Mouse (Mus musculus): ENCODE measurements around the gene Ogfrl1. TPM values are rescaled to one million over a fixed set of nuclear protein-coding genes. Genes with fewer than 3 reads are reported as not detected.

Ogfrl1 gene
- polyA plus RNA-seq, 1 experiment: 6.3 TPM

DNA sequence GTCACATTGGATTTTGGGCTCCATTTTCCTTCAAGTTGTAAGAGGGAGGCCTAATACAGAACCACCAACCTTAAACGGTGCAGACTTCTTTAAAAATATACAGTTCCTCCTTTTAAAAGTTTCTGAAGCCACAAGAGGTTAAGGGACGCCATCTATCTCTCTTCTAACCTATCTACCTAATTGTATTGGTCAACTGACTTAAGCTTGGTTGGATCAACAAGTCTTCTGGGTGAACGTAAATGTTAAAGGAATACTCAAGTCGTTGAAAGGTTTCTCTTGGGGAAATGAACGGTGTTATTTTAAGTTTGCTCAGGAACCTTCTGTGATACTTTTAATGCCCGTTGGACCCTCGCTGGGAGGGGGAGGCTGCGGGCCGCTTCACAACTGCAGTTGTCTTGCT, 15.5 kb downstream of the Ogfrl1 start:
- Histone ChIP-seq H3K4me3 (ENCODE audit: insufficient read depth, low read depth, low read length) (no peak overlapping the region), H3K4me1 (ENCODE audit: control insufficient read depth, insufficient read depth, insufficient read length, low read length) (no peaks in the 10 kb centered on the region; the same call in 1 of the 2 replicates), H3K27ac (replicated peaks; ENCODE audit: low read depth, low read length) (no peak overlapping the region)

DNA sequence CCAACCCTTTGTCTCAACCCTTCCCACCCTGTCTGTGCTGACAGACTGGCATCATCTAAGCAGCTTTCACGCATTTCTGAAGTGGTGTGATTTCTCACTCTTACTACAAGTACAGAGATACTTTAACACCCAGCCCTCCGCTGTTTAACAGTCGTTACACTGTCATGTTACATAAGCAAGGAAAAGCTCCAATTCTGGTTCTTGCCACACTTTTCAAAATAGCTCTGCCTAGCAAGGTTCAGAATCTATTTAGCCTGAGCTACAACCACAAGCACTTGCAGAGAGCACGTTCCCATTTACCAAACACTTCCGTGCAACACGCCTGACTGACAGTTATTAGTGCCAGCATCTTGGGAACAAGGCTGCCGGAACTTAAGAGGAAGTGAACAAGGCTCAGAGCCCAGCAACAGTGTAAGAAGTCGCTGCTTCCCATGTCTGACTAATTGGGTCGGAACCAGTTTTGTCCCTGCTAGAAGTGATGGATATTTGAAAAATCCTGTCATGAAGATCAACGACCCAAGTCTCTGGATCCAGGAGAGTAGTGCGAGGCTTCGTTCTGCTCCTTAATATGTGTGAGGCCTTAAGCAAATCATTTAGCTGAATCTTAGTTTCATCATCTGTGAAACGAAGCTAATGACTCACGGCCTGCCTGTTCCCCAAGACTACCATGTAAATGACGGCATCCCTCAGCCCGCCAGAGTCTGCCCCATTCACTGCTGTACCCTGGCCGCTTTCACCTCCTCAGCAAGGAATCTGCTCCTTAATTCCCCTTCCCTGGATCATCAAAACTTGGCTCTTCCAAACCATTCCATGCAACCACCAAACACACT, 17.4 kb downstream of the Ogfrl1 start:
- H3K4me3 ChIP-seq (ENCODE audit: insufficient read depth, low read depth, low read length): no peak overlapping the region
- no peaks in the 10 kb centered on the region; the same call in 1 of the 2 replicates for H3K4me1 ChIP-seq (ENCODE audit: control insufficient read depth, insufficient read depth, insufficient read length, low read length)
- H3K27ac ChIP-seq (replicated peaks; ENCODE audit: low read depth, low read length): no peak overlapping the region

DNA sequence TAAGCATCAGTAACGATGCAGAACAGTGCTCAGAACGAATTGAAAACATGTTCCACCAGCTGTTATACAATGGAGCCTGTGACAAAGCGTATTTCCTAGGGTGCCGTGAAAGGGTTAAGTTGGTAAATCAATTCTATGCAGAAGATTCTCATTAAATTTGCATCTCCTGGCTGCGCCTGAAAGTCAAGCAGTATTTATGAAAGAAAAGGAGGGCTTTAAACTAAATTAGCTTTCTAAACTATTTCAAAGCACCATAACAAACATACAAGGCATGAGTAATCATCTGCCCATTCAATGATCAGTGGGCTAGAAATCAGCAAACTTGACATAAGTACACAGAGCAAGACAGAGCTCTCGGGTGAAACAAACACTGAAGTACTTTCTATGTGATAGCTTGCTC, 18.3 kb downstream of the Ogfrl1 start:
- no peak overlapping the region for H3K27ac ChIP-seq (replicated peaks; ENCODE audit: low read depth, low read length)
- no peak overlapping the region for H3K4me3 ChIP-seq (ENCODE audit: insufficient read depth, low read depth, low read length)
- H3K4me1 ChIP-seq (ENCODE audit: control insufficient read depth, insufficient read depth, insufficient read length, low read length): no peaks in the 10 kb centered on the region; the same call in 1 of the 2 replicates

DNA sequence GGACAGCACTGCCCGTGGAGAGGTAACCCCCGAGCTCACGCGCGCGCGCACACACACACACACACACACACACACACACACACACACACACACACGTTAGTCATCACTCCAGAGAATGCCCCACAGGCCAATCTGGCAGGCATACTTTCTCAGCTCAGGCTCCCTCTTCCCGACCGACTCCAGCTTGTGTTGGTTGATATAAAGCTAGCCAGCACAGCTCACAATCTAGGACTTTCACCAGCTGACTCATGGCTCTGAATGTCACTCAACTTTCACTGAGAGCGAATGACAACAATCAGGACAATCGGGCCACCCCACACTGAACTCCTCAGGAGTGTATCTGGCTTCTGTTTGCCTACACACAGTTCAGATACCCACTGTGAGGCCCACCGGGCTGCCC, 20.0 kb downstream of the Ogfrl1 start:
- H3K4me3 ChIP-seq (ENCODE audit: insufficient read depth, low read depth, low read length): no peak overlapping the region
- no peak overlapping the region for H3K27ac ChIP-seq (replicated peaks; ENCODE audit: low read depth, low read length)
- no peaks in the 10 kb centered on the region; the same call in 1 of the 2 replicates for H3K4me1 ChIP-seq (ENCODE audit: control insufficient read depth, insufficient read depth, insufficient read length, low read length)

DNA sequence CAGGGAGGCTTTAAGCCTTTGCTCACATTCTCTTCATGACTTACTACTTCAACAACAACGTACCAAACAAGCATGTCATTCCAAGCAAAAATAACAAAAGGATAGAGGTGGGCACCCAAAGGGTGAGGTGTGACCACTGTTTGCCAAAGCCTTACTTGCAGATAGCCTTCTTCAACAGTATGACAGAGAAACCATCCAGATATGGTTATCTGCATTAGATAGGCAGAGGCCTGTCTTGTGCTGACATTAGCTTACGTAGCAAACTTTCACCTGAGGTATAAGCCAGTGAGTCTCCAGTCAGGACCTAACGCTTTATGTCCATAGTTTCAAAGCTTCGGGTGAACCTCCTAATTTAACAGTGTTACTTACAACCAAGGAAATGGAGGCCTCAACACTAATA, 23.4 kb downstream of the Ogfrl1 start:
- Histone ChIP-seq H3K4me1 (ENCODE audit: control insufficient read depth, insufficient read depth, insufficient read length, low read length) (no peaks in the 10 kb centered on the region), H3K27ac (replicated peaks; ENCODE audit: low read depth, low read length) (no peak overlapping the region), H3K4me3 (ENCODE audit: insufficient read depth, low read depth, low read length) (no peak overlapping the region)

DNA sequence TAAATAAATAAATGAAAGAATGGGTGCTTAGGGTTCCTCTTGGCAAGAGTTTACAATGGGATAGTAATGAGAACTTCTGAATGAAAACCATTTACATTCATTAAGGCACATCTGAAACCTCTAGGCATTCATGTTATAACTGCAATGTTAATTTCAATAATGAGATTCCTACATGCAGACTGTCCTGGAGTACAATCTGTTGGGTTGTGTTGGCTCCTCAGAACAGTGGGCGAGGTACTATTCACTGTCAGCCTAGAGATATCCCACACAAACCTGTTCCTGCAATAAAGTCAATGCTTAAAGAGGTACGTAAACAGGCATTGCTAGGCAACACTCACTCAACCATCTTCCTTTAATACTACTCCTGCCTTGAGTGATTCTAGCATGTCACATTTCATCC, 32.0 kb downstream of the Ogfrl1 start:
- Histone ChIP-seq H3K4me3 (ENCODE audit: insufficient read depth, low read depth, low read length) (no peak overlapping the region), H3K27ac (replicated peaks; ENCODE audit: low read depth, low read length) (no peak overlapping the region), H3K4me1 (ENCODE audit: control insufficient read depth, insufficient read depth, insufficient read length, low read length) (no peaks in the 10 kb centered on the region)

DNA sequence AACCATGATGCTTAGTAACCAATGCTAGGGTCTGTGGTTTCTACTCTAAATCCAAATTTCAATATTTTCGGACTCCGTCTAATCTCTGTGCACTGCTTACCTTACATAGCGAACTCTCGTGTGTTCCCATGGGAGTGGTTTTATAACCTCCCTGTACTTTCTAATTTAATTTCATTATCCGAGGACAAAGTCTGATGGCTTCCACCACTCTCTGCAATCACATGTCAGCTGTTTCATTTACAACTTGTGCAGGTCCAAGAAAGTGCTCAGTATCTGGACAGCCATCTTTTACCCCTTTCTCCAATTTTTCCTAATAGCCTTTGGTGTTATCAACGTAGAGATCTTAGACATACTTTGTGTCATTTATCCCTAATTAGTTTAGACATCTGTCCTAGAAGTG, 44.7 kb downstream of the Ogfrl1 start:
- no peak overlapping the region for H3K4me3 ChIP-seq (ENCODE audit: insufficient read depth, low read depth, low read length)
- no peaks in the 10 kb centered on the region for H3K4me1 ChIP-seq (ENCODE audit: control insufficient read depth, insufficient read depth, insufficient read length, low read length)
- no peak overlapping the region for H3K27ac ChIP-seq (replicated peaks; ENCODE audit: low read depth, low read length)

DNA sequence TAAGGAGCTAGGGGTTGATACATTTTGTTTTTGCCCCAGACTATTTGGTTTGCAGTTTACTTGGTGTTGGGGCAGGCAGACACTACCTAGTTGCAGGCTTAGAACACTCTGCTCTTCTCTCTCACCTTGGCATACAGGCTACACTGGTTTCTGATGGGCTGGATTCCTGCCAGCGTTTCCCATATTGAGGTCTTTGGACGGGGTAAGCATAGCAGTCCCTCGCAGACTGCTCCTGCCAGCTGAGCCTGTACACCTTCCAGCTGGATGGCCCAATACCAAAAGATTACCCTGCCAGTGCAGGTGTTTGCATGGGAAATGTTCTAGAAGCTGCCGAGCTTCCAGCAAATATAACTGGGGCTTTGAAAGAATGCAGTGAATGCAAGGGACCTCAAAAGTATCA, 45.8 kb downstream of the Ogfrl1 start:
- Histone ChIP-seq H3K4me1 (ENCODE audit: control insufficient read depth, insufficient read depth, insufficient read length, low read length) (no peaks in the 10 kb centered on the region), H3K27ac (replicated peaks; ENCODE audit: low read depth, low read length) (no peak overlapping the region), H3K4me3 (ENCODE audit: insufficient read depth, low read depth, low read length) (no peak overlapping the region)

DNA sequence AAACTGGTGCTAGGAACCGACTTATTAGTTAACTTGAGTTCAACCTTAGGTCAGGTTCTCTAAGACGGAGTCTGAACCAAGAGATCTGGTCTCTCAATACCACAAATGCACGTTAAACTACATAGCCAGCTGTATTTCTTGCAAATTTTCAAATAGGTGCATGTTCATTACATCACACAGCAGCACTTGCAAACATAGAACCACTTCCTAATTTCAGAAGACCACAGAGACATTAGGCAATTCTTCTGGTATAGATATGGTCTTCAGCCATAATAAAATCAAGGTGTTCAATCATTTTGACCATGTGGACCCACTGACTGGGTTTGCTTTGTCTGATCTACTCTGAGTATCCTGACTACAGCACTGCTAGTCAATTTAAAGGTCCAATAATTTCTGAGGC, 51.9 kb downstream of the Ogfrl1 start:
- H3K4me3 ChIP-seq (ENCODE audit: insufficient read depth, low read depth, low read length): no peak overlapping the region
- H3K4me1 ChIP-seq (ENCODE audit: control insufficient read depth, insufficient read depth, insufficient read length, low read length): no peaks in the 10 kb centered on the region
- H3K27ac ChIP-seq (replicated peaks; ENCODE audit: low read depth, low read length): no peak overlapping the region

DNA sequence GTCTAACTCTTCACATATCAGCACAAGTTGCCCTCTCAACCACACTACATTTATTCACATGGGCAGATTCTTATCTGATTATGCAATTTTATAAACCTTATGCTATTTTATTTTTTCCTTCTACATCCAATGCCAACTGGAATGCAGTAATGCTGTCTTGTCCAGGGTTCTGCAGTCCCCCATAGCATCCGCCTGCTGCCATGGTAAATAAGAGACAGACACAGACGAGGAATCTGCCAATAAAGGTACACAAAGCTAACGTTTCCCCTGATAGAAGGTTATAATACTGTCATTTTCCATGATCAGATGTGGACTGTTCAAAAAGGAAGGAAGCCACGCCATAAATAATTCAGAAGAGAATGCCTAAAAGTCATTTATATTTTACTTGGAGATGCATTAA, 54.7 kb downstream of the Ogfrl1 start:
- no peaks in the 10 kb centered on the region for H3K4me1 ChIP-seq (ENCODE audit: control insufficient read depth, insufficient read depth, insufficient read length, low read length)
- H3K27ac ChIP-seq (replicated peaks; ENCODE audit: low read depth, low read length): no peak overlapping the region
- H3K4me3 ChIP-seq (ENCODE audit: insufficient read depth, low read depth, low read length): no peak overlapping the region

DNA sequence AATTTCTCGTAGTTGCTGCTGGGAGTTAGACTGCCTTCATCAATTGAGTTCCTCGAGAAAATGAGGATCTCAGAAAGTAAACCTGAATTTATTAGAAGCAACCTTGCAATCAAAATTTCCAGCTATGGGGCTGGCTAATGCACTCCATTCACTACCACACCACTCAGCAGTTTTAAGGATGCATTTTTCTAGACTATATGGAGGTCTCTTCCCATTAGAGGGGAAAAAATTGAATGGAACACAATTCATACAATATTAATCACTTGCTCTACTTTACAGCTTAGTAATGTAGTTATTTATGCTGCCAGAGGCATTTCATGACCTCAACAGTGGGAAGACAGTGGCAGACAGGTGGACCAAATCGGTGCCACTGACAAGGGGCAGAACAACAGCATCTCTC, 55.3 kb downstream of the Ogfrl1 start:
- Histone ChIP-seq H3K4me3 (ENCODE audit: insufficient read depth, low read depth, low read length) (no peak overlapping the region), H3K4me1 (ENCODE audit: control insufficient read depth, insufficient read depth, insufficient read length, low read length) (no peaks in the 10 kb centered on the region), H3K27ac (replicated peaks; ENCODE audit: low read depth, low read length) (no peak overlapping the region)

DNA sequence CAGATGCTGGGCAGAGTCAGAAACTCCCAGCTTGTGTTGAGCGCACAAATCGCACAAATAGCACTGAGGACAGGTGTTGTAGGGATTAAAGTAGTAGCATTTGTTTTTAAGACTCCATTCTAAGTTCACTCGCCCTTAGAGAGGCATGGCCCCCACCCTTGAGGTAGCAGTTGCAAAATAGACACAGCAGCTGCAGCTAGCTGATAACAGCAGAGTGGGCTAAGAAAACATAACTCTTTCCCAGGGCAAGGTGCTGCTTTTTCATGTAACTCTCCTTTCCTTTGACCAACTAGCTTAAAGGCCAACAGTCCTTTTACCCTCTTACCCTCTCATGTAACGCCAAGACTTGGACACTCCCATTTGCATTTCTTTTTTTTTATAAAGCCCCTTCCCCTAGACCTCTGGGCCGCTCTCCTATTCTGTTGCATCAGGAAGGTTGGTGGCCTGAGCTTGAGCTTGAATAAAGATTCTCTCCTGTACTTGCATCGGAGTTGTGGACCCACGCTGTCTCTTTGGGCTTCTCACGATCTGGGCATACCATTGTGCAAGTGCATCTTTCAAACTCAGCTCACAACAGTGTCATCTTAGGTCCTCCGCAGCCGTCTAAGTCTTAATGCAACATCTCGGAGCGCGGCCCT, 61.7 kb downstream of the Ogfrl1 start:
- Histone ChIP-seq H3K27ac (replicated peaks; ENCODE audit: low read depth, low read length) (no peak overlapping the region), H3K4me3 (ENCODE audit: insufficient read depth, low read depth, low read length) (no peak overlapping the region), H3K4me1 (ENCODE audit: control insufficient read depth, insufficient read depth, insufficient read length, low read length) (no peaks in the 10 kb centered on the region)

DNA sequence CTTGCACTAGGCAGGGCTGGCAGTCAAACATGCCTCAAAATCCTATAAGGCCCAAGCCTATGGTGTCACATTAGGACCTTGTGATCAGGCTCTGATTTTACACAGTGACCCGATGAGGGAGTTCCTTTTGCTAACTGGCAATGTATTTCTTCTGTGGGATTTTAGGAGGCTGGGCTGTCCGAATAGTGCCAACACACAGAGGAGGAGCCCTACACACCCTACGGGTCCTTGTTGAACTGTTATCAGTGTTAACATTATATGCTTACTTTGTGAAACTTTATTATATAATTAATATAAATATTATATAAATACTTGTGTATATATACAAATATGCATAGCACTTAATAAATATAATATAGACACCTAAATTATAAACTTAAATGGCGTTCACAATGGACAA, 62.5 kb downstream of the Ogfrl1 start:
- Histone ChIP-seq H3K4me3 (ENCODE audit: insufficient read depth, low read depth, low read length) (no peak overlapping the region), H3K4me1 (ENCODE audit: control insufficient read depth, insufficient read depth, insufficient read length, low read length) (no peaks in the 10 kb centered on the region), H3K27ac (replicated peaks; ENCODE audit: low read depth, low read length) (no peak overlapping the region)

DNA sequence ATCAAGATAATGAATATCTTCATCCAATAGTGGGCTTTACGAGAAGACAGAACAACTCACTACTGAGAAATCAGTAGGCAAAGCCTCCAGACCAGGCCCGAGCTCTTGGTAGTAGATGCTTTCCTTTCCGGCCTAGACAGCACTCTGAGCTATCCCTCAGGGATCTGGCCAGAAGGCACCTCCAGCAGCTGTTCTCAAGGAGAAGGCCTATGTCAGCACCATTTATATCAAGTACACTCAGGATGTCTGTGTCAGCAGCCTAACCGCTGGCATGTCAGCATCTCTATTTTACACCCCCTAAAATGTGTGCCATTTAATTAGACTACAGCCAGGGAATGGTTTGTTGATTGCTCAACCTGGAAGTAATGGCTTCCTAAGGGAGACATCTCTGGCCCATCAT, 65.4 kb downstream of the Ogfrl1 start:
- no peak overlapping the region for H3K27ac ChIP-seq (replicated peaks; ENCODE audit: low read depth, low read length)
- no peaks in the 10 kb centered on the region for H3K4me1 ChIP-seq (ENCODE audit: control insufficient read depth, insufficient read depth, insufficient read length, low read length)
- no peak overlapping the region for H3K4me3 ChIP-seq (ENCODE audit: insufficient read depth, low read depth, low read length)

DNA sequence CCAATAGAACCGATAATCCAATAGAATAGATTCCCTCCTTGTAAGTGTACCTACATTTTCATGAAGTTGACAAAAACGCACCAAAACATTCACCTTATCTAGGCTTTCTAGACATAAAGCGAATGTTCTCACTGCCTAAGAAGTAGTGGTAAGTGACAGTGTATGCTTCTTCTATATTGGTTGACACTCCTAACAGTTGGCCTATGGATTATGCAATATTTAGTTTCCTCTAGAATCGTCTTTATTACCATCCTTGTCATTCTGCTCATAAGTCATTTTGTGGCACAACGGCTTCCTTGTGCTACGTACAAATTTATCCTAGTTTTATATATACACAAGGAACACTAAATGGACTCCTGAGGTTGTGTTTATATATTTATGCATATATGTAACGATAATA, 72.4 kb downstream of the Ogfrl1 start:
- H3K4me3 ChIP-seq (ENCODE audit: insufficient read depth, low read depth, low read length): no peak overlapping the region
- no peak overlapping the region for H3K27ac ChIP-seq (replicated peaks; ENCODE audit: low read depth, low read length)
- H3K4me1 ChIP-seq (ENCODE audit: control insufficient read depth, insufficient read depth, insufficient read length, low read length): peaks cover 5% of the 10 kb centered on the region; the same call in 1 of the 2 replicates

DNA sequence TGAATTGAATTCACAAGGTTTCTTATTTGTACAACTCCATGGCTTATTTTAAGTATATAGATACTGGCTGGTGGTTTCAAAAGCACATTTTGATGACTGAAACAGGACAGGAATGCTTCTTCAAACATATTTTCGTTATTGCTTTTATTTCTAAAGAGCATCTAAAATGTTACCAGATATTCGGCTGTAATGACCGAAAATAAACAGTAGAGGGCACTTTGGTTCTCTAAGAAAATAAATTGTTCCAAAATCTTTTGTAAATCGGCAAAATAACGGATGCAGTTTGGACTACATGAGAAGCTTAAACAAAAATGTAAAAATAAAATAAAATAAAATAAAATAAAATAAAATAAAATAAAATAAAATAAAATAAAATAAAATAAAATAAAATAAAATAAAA, 73.3 kb downstream of the Ogfrl1 start:
- Histone ChIP-seq H3K4me3 (ENCODE audit: insufficient read depth, low read depth, low read length) (no peak overlapping the region), H3K4me1 (ENCODE audit: control insufficient read depth, insufficient read depth, insufficient read length, low read length) (peaks cover 5% of the 10 kb centered on the region; the same call in 1 of the 2 replicates), H3K27ac (replicated peaks; ENCODE audit: low read depth, low read length) (no peak overlapping the region)
